In the genomic region with DNA sequence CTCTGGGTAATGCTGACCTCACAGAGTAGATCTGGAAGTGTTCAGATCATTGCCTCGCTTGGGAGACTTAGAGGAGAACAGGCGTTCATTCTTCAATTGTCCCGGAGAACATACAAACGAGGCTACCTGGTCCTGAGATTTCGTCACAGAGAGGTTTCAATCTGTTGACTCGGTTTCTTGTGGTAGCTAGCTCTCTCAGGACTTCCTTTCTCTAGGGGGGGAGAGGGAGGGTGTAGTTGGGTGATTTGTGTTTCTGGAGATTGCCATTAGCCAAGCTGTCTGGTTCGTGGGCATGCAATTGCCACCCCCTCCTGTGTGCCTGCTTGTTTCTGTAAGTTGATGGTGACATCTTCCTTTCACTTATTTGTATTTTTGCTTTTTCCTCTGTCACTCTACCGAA, we compare ENCODE assay signal across 11 mouse cellular contexts.
A peak's percentile ranks its signal among the peaks of the same experiment; 100 is the strongest.
DNase-seq lines count a peak whose midpoint lies in the region; ATAC-seq and TF ChIP-seq lines count a peak whose summit lies in the region.
"Had no signal": no experiment of that assay in that cellular context is flagged by ENCODE, and none has a peak within 500 bp of the region (broad histone marks: within the 10 kb centered on the region; RNA-seq: fewer than 3 reads in every experiment).

No protein-coding gene starts in this region.

- no peak for ATAC-seq in kidney, embryonic 15.5 days (replicated peaks; ENCODE audit: low FRiP score)
- no peak for ATAC-seq in liver, embryonic 15.5 days (ENCODE audit: insufficient read depth)
- no peak for ATAC-seq in megakaryocyte-erythroid progenitor cell, adult 5-6 weeks (replicated peaks; ENCODE audit: low FRiP score, low TSS enrichment, poor library complexity, severe bottlenecking)
- ATAC-seq: hindbrain, embryonic 16.5 days had no signal

- no peak overlapping the region for H3K4me3 ChIP-seq in kidney, embryonic 15.5 days (replicated peaks)
- no peak overlapping the region for H3K4me3 ChIP-seq in bone marrow macrophage, adult 2 months (ENCODE audit: insufficient read depth, low read length)
- H3K4me3 ChIP-seq in liver, embryonic 15.5 days (replicated peaks), result no peak overlapping the region
- H3K4me3 ChIP-seq: heart, embryonic 12.5 days had no signal

- no peak for DNase-seq in kidney, postnatal 25 days
- peak; percentile 48 for DNase-seq in CD4-positive helper T cell, adult 2 months (ENCODE audit: low read depth, low spot score)
- DNase-seq in adrenal gland, adult 2 months, result no peak
- DNase-seq in right cerebral cortex, adult 2 months (ENCODE audit: low spot score in 2 of 2), result no peak
- DNase-seq: cerebellum, adult 18-20 months had no signal

- TF ChIP-seq POLR2A in bone marrow macrophage, adult 2 months (IDR thresholded peaks at IDR 0.05; ENCODE audit: borderline replicate concordance, low read depth, low read length), result no peak

- H3K9me3 ChIP-seq in kidney, embryonic 15.5 days (replicated peaks), result no peaks in the 10 kb centered on the region
- H3K9me3 ChIP-seq in liver, embryonic 15.5 days (replicated peaks), result no peaks in the 10 kb centered on the region
- H3K9me3 ChIP-seq: heart, embryonic 12.5 days had no signal

- H3K4me1 ChIP-seq in kidney, embryonic 15.5 days, result peaks cover 63% of the 10 kb centered on the region
- peaks cover 58% of the 10 kb centered on the region for H3K4me1 ChIP-seq in bone marrow macrophage, adult 2 months (ENCODE audit: control insufficient read depth, insufficient read depth, low read length)
- H3K4me1 ChIP-seq in liver, embryonic 15.5 days (replicated peaks), result peaks cover 54% of the 10 kb centered on the region

- H3K36me3 ChIP-seq in kidney, embryonic 15.5 days, result no peaks in the 10 kb centered on the region
- no peaks in the 10 kb centered on the region for H3K36me3 ChIP-seq in liver, embryonic 15.5 days (replicated peaks)
- H3K36me3 ChIP-seq: heart, embryonic 12.5 days had no signal

- H3K27ac ChIP-seq in kidney, embryonic 15.5 days, result peak overlapping the region; percentile 79
- H3K27ac ChIP-seq in bone marrow macrophage, adult 2 months (ENCODE audit: insufficient read depth, low read depth, low read length), result peak overlapping the region; percentile 93
- H3K27ac ChIP-seq in liver, embryonic 15.5 days (replicated peaks), result peak overlapping the region; percentile 51; the same call in 1 of the 2 replicates

- H3K27me3 ChIP-seq in kidney, embryonic 15.5 days, result no peaks in the 10 kb centered on the region
- H3K27me3 ChIP-seq in liver, embryonic 15.5 days, result no peaks in the 10 kb centered on the region
- H3K27me3 ChIP-seq: heart, embryonic 12.5 days had no signal

- 0 out of 2 replicates have a peak overlapping the region, but pooled peaks have one; percentile 10 for H3K9ac ChIP-seq in kidney, embryonic 15.5 days
- H3K9ac ChIP-seq in liver, embryonic 15.5 days, result no peak overlapping the region
- H3K9ac ChIP-seq: heart, embryonic 12.5 days had no signal

- no peak overlapping the region for H3K4me2 ChIP-seq in kidney, embryonic 15.5 days
- no peak overlapping the region for H3K4me2 ChIP-seq in liver, embryonic 15.5 days
- H3K4me2 ChIP-seq: heart, embryonic 12.5 days had no signal

- 80% methylated on average over 8 of the region's 8 CpGs for WGBS in kidney, embryonic 15.5 days
- 41% methylated on average over 8 of the region's 8 CpGs for WGBS in liver, embryonic 15.5 days (ENCODE audit: insufficient replicate concordance)

- no peak for TF ChIP-seq CTCF in bone marrow macrophage, adult 2 months (IDR thresholded peaks at IDR 0.05; ENCODE audit: low read depth, low read length)
